In genomic region chr10:117146421-117146820, GRCm38 (mm10) we compare ENCODE assay signal across 9 mouse cellular contexts. TPM values are rescaled to one million over a fixed set of nuclear protein-coding genes. Genes with fewer than 3 reads are reported as not detected.
A peak's percentile ranks its signal among the peaks of the same experiment; 100 is the strongest.
DNase-seq lines count a peak whose midpoint lies in the region; ATAC-seq and TF ChIP-seq lines count a peak whose summit lies in the region.
"Had no signal": no experiment of that assay in that cellular context is flagged by ENCODE, and none has a peak within 500 bp of the region (broad histone marks: within the 10 kb centered on the region; RNA-seq: fewer than 3 reads in every experiment).

No protein-coding gene starts in this region.

- H3K9ac ChIP-seq in hindbrain, postnatal 0 days (replicated peaks; ENCODE audit: low read length): no peak overlapping the region
- no peak overlapping the region for H3K9ac ChIP-seq in midbrain, embryonic 15.5 days

- no peaks in the 10 kb centered on the region for H3K9me3 ChIP-seq in embryonic facial prominence, embryonic 10.5 days
- H3K9me3 ChIP-seq in hindbrain, postnatal 0 days (ENCODE audit: low read length): no peaks in the 10 kb centered on the region
- no peaks in the 10 kb centered on the region for H3K9me3 ChIP-seq in midbrain, embryonic 15.5 days

- no peak overlapping the region for H3K4me3 ChIP-seq in kidney, adult 2 months (ENCODE audit: insufficient read depth, low read depth, low read length)
- peak overlapping the region; percentile 36 for H3K4me3 ChIP-seq in embryonic facial prominence, embryonic 10.5 days
- no peak overlapping the region for H3K4me3 ChIP-seq in hindbrain, postnatal 0 days (ENCODE audit: low read length)
- no peak overlapping the region for H3K4me3 ChIP-seq in midbrain, embryonic 15.5 days

- peak overlapping the region; percentile 88 for H3K4me2 ChIP-seq in hindbrain, postnatal 0 days (ENCODE audit: low read depth, low read length)
- H3K4me2 ChIP-seq in midbrain, embryonic 15.5 days: peak overlapping the region; percentile 24; the same call in 1 of the 2 replicates

- 0 out of 2 replicates have a peak overlapping the region, but pooled peaks have one; percentile 41 for H3K27ac ChIP-seq in kidney, adult 2 months (ENCODE audit: insufficient read depth, low read depth, low read length)
- H3K27ac ChIP-seq in embryonic facial prominence, embryonic 10.5 days (replicated peaks): no peak overlapping the region
- no peak overlapping the region for H3K27ac ChIP-seq in hindbrain, postnatal 0 days
- no peak overlapping the region for H3K27ac ChIP-seq in midbrain, embryonic 15.5 days

- no peaks in the 10 kb centered on the region for H3K36me3 ChIP-seq in kidney, adult 2 months (ENCODE audit: control insufficient read depth, insufficient read depth, low read length)
- H3K36me3 ChIP-seq in embryonic facial prominence, embryonic 10.5 days (replicated peaks): no peaks in the 10 kb centered on the region
- H3K36me3 ChIP-seq in hindbrain, postnatal 0 days (ENCODE audit: insufficient read depth, low read length): no peaks in the 10 kb centered on the region
- no peaks in the 10 kb centered on the region for H3K36me3 ChIP-seq in midbrain, embryonic 15.5 days (replicated peaks)

- no peak for ATAC-seq in hindbrain, postnatal 0 days
- ATAC-seq in midbrain, embryonic 15.5 days (replicated peaks): no peak

- no peaks in the 10 kb centered on the region for H3K27me3 ChIP-seq in kidney, adult 2 months (replicated peaks; ENCODE audit: control insufficient read depth, insufficient read depth, low read length)
- peaks cover 6% of the 10 kb centered on the region for H3K27me3 ChIP-seq in embryonic facial prominence, embryonic 10.5 days (replicated peaks; ENCODE audit: low read depth, poor library complexity, severe bottlenecking)
- H3K27me3 ChIP-seq in hindbrain, postnatal 0 days (ENCODE audit: insufficient read depth, low read length): no peaks in the 10 kb centered on the region
- H3K27me3 ChIP-seq in midbrain, embryonic 15.5 days (replicated peaks): 0 out of 2 replicates have a peak, but pooled peaks cover 6% of the 10 kb centered on the region
- H3K27me3 ChIP-seq: Patski had no signal

- TF ChIP-seq POLR2A in kidney, adult 2 months (IDR thresholded peaks at IDR 0.05; ENCODE audit: low read depth, low read length): no peak

- DNase-seq in kidney, adult 2 months: no peak
- no peak for DNase-seq in kidney, postnatal 10 days
- no peak for DNase-seq in embryonic facial prominence, embryonic 10.5 days (ENCODE audit: low spot score)
- DNase-seq in hindbrain, postnatal 0 days (ENCODE audit: low spot score): no peak
- no peak for DNase-seq in spleen, adult 12 weeks (ENCODE audit: low spot score)
- DNase-seq in thymus, postnatal 10 days (ENCODE audit: low spot score in 2 of 2): no peak
- DNase-seq in cerebellum, adult 9-11 months: no peak

- TF ChIP-seq CTCF in kidney, adult 2 months (conservative IDR thresholded peaks at IDR 0.05; ENCODE audit: insufficient read depth, insufficient read length, low read depth, low read length): no peak
- no peak for TF ChIP-seq CTCF in hindbrain, postnatal 0 days (IDR thresholded peaks at IDR 0.05; ENCODE audit: low read depth)

- WGBS in kidney, adult 2 months: 45% methylated on average over 9 of the region's 9 CpGs
- WGBS in embryonic facial prominence, embryonic 10.5 days: 68% methylated on average over 9 of the region's 9 CpGs
- WGBS in hindbrain, postnatal 0 days: 65% methylated on average over 9 of the region's 9 CpGs
- WGBS in midbrain, embryonic 15.5 days: 70% methylated on average over 9 of the region's 9 CpGs

- peaks cover 30% of the 10 kb centered on the region for H3K4me1 ChIP-seq in kidney, adult 2 months (ENCODE audit: control insufficient read depth, insufficient read depth, low read length)
- H3K4me1 ChIP-seq in embryonic facial prominence, embryonic 10.5 days: peaks cover 46% of the 10 kb centered on the region
- H3K4me1 ChIP-seq in hindbrain, postnatal 0 days (ENCODE audit: insufficient read depth, low read length): peaks cover 13% of the 10 kb centered on the region; the same call in 1 of the 2 replicates
- H3K4me1 ChIP-seq in midbrain, embryonic 15.5 days: peaks cover 39% of the 10 kb centered on the region

RNA-seq across cellular contexts. Expression of gene Frs2, which starts 1.9 kb away (rescaled TPM):
- polyA plus RNA-seq in kidney, adult 2 months (2012; rRNA removed): 13.0 and 13.2 TPM in 2 replicates
- 20.4 and 21.6 TPM in 2 replicates for polyA plus RNA-seq in embryonic facial prominence, embryonic 10.5 days (2016; fragmentation: Nextera tagmentation; extraction: Ambion mirVana)
- total RNA-seq in hindbrain, postnatal 0 days (2014; rRNA removed): 18.9 and 19.3 TPM in 2 replicates
- polyA plus RNA-seq in hindbrain, postnatal 0 days (2015; fragmentation: Nextera tagmentation; extraction: Ambion mirVana): 19.1 and 19.4 TPM in 2 replicates
- polyA plus RNA-seq in midbrain, embryonic 15.5 days (2015; fragmentation: Nextera tagmentation; extraction: Ambion mirVana): 21.0 and 22.0 TPM in 2 replicates
